Mouse (Mus musculus) forebrain, embryonic 16.5 days (tissue): Measurements from ENCODE around the gene Ankle1. TPM values are rescaled to one million over a fixed set of nuclear protein-coding genes. Genes with fewer than 3 reads are reported as not detected.

ENCODE experiments used
- ATAC-seq: fragments of 200-750 bp; cut with Nextera tagmentation; 2 replicates; pipeline ENCODE4 v1.8.0; 2017; ENCODE audit warnings: mild to moderate bottlenecking, moderate library complexity
- H3K27ac ChIP-seq: fragments of 300-500 bp; sonication (generic); 2 replicates; pipeline ENCODE4 v1.5.1; 2014; ENCODE audit warnings: low read length, control low read depth
- H3K27me3 ChIP-seq: fragments of 300-500 bp; sonication (generic); replicated peaks from 2 replicates; pipeline ENCODE4 v1.6.1; 2014; ENCODE audit warnings: low read length; ENCODE audit not compliant: control insufficient read depth, insufficient read depth
- H3K36me3 ChIP-seq: fragments of 300-500 bp; sonication (generic); 2 replicates; pipeline ENCODE4 v1.6.1; 2014; ENCODE audit not compliant: control insufficient read depth, insufficient read depth
- H3K4me1 ChIP-seq: fragments of 300-500 bp; sonication (generic); replicated peaks from 2 replicates; pipeline ENCODE4 v1.6.1; 2014; ENCODE audit warnings: low read length; ENCODE audit not compliant: control insufficient read depth, insufficient read depth
- H3K4me2 ChIP-seq: fragments of 300-500 bp; sonication (generic); 2 replicates; pipeline ENCODE4 v1.6.1; 2014; ENCODE audit warnings: mild to moderate bottlenecking, low read length, control low read depth
- H3K4me3 ChIP-seq: fragments of 300-500 bp; sonication (generic); replicated peaks from 2 replicates; pipeline ENCODE4 v1.5.1; 2014; ENCODE audit warnings: mild to moderate bottlenecking, low read length, control low read depth
- H3K9ac ChIP-seq: fragments of 300-500 bp; sonication (generic); replicated peaks from 2 replicates; pipeline ENCODE4 v1.6.1; 2014; ENCODE audit warnings: low read depth, low read length, control low read depth
- H3K9me3 ChIP-seq: fragments of 300-500 bp; sonication (generic); 2 replicates; pipeline ENCODE4 v1.6.1; 2016; ENCODE audit warnings: low read length; ENCODE audit not compliant: control insufficient read depth
- WGBS: fragments of 180-500 bp; shearing (Covaris S2); extraction: QIAGEN DNeasy Blood & Tissue Kit; methylation state at CpG from one replicate; pipeline ENCODE4 v1.1.7; 2014; 5-methylcytosine and 5-hydroxymethylcytosine counted together
- polyA plus RNA-seq: library from polyadenylated mRNA; unstranded; fragments of >200 nt; fragmentation: Nextera tagmentation; extraction: Ambion mirVana; gene quantifications from 2 replicates; pipeline ENCODE4 v1.2.1, GENCODE M21; 2015

Ankle1 gene
- polyA plus RNA-seq, 1 experiment from 2014 or later = 18.9 TPM

GRCm38 (mm10) chr8:71381421-71381970 is 24.3 kb upstream of the Ankle1 start, which contains the start of gene Nr2f6:
Gene Nr2f6, minus strand, starts transcription at chr8:71381960.
- Histone ChIP-seq H3K36me3 (0 out of 2 replicates have a peak, but pooled peaks cover 2% of the 10 kb centered on the region), H3K9me3 (no peaks in the 10 kb centered on the region), H3K27ac (peak within 1 kb of the TSS; percentile 62; the same call in 1 of the 2 replicates), H3K27me3 (peaks cover 6% of the 10 kb centered on the region; the same call in 1 of the 2 replicates), H3K4me3 (peak within 1 kb of the TSS; percentile 72), H3K4me1 (peaks cover 30% of the 10 kb centered on the region), H3K4me2 (peak within 1 kb of the TSS; percentile 95), H3K9ac (peak within 1 kb of the TSS; percentile 79)
- WGBS = under 1% methylated on average over 56 of the region's 89 CpGs
- peak; percentile 7 for ATAC-seq

- Histone ChIP-seq H3K4me2 (peak overlapping the region; percentile 95), H3K9me3 (no peaks in the 10 kb centered on the region), H3K27ac (peak overlapping the region; percentile 62; the same call in 1 of the 2 replicates), H3K9ac (peak overlapping the region; percentile 79), H3K4me1 (peaks cover 26% of the 10 kb centered on the region), H3K27me3 (peaks cover 6% of the 10 kb centered on the region; the same call in 1 of the 2 replicates), H3K36me3 (0 out of 2 replicates have a peak, but pooled peaks cover 2% of the 10 kb centered on the region), H3K4me3 (peak overlapping the region; percentile 72)
- WGBS = 3% methylated on average over 52 of the region's 80 CpGs
- ATAC-seq = peak; percentile 71
Measured at GRCm38 (mm10) chr8:71381971-71382961, 23.5 kb upstream of the Ankle1 start.

GRCm38 (mm10) chr8:71383396-71383795 is 22.4 kb upstream of the Ankle1 start:
- Histone ChIP-seq H3K9ac (no peak overlapping the region), H3K4me2 (no peak overlapping the region), H3K4me1 (peaks cover 26% of the 10 kb centered on the region), H3K9me3 (no peaks in the 10 kb centered on the region), H3K27me3 (peaks cover 6% of the 10 kb centered on the region; the same call in 1 of the 2 replicates), H3K36me3 (no peaks in the 10 kb centered on the region), H3K27ac (no peak overlapping the region), H3K4me3 (no peak overlapping the region)
- ATAC-seq = no peak
- 22% methylated on average over 12 of the region's 12 CpGs for WGBS

DNA sequence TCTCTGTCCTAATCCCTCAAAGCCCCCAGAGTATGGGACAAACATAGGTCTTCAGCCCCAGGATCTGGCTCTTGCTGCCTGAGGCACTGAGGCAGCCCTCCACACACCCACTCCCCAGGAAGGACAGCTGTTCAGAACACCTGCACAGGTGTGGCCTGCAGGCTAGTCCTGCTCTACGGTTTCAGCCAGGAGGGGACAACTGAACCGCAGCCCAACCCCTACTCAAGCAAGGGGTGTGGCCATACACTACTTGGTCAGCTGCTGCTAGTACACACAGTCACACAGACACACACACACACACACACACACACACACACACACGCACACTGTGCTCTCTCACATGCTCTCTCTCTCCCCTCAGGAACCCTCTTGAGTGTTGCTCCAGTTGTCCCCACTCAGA is 21.9 kb upstream of the Ankle1 start:
- Histone ChIP-seq H3K27ac (no peak overlapping the region), H3K36me3 (no peaks in the 10 kb centered on the region), H3K9ac (no peak overlapping the region), H3K4me2 (no peak overlapping the region), H3K27me3 (peaks cover 6% of the 10 kb centered on the region; the same call in 1 of the 2 replicates), H3K4me3 (no peak overlapping the region), H3K4me1 (peaks cover 26% of the 10 kb centered on the region), H3K9me3 (no peaks in the 10 kb centered on the region)
- 58% methylated on average over 3 of the region's 3 CpGs for WGBS
- no peak for ATAC-seq

DNA sequence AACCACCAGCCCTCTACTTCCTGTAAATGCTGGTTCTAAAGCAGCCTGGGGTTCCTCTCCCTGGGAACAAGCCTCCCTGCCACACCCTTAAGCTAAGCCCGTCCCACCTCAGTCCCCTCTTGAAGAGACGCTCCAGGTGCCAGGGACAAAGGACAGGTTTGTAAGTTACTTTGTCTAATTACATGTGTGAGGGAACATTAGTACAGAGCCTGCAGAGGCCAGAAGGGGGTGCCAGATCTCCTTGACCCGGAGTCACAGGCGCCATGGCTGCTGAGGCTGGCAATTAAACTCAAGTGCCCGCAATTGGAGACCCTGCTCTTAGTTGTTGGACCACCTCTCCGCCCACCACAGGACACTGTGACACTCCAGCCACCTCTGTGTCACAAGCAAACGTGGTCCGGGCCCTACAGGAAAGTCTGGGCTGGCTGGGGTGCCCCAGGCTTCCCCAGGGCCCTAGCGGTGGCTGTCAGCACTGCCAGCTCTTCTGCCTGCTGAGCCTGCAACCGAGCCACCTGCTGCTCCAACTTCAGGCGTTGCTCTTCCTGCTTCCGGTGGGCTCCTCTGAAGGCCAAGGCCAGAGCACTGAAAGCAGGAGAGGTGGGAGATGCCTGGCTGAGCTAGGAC is 20.5 kb upstream of the Ankle1 start:
- H3K36me3 ChIP-seq = no peaks in the 10 kb centered on the region
- H3K27ac ChIP-seq = no peak overlapping the region
- peaks cover 15% of the 10 kb centered on the region for H3K4me1 ChIP-seq
- 73% methylated on average over 12 of the region's 12 CpGs for WGBS
- no peaks in the 10 kb centered on the region for H3K9me3 ChIP-seq
- no peak overlapping the region for H3K4me2 ChIP-seq
- no peak overlapping the region for H3K4me3 ChIP-seq
- no peak overlapping the region for H3K9ac ChIP-seq
- ATAC-seq = no peak
- H3K27me3 ChIP-seq = peaks cover 6% of the 10 kb centered on the region; the same call in 1 of the 2 replicates

- H3K9me3 ChIP-seq = no peaks in the 10 kb centered on the region
- H3K27ac ChIP-seq = no peak overlapping the region
- WGBS = 74% methylated on average over 1 of the region's 1 CpGs
- no peak overlapping the region for H3K4me3 ChIP-seq
- H3K36me3 ChIP-seq = no peaks in the 10 kb centered on the region
- ATAC-seq = no peak
- no peaks in the 10 kb centered on the region for H3K27me3 ChIP-seq
- H3K4me1 ChIP-seq = no peaks in the 10 kb centered on the region
- H3K9ac ChIP-seq = no peak overlapping the region
- H3K4me2 ChIP-seq = no peak overlapping the region
Measured at GRCm38 (mm10) chr8:71388267-71388666, 17.5 kb upstream of the Ankle1 start.

- no peaks in the 10 kb centered on the region for H3K36me3 ChIP-seq
- no peaks in the 10 kb centered on the region for H3K27me3 ChIP-seq
- H3K9ac ChIP-seq = no peak overlapping the region
- H3K4me1 ChIP-seq = peaks cover 4% of the 10 kb centered on the region
- H3K4me2 ChIP-seq = no peak overlapping the region
- no peak overlapping the region for H3K27ac ChIP-seq
- WGBS = 89% methylated on average over 2 of the region's 2 CpGs
- no peak for ATAC-seq
- no peak overlapping the region for H3K4me3 ChIP-seq
- no peaks in the 10 kb centered on the region for H3K9me3 ChIP-seq
Measured at GRCm38 (mm10) chr8:71391696-71392095, 14.1 kb upstream of the Ankle1 start.

DNA sequence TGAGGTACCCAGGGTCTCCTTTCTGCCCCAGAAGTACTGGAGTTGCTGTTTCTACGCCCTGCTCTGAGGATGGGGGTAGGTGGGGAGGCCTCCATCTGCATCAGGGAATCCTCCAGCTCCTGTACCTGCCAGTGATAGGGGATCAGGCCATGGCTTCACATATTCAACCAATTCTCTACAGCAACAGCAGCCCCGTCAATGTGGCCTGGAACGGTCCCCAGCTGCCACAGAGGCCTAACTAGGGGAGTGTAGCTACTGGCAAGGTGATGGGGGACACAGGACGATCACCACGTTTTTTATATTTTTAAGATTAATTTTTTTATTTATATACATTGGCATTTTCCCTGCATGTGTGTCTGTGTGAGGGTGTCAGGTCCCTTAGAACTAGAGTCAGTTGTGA is 13.4 kb upstream of the Ankle1 start:
- H3K4me1 ChIP-seq = peaks cover 6% of the 10 kb centered on the region
- H3K27ac ChIP-seq = no peak overlapping the region
- H3K4me3 ChIP-seq = no peak overlapping the region
- no peaks in the 10 kb centered on the region for H3K9me3 ChIP-seq
- no peaks in the 10 kb centered on the region for H3K27me3 ChIP-seq
- WGBS = 79% methylated on average over 5 of the region's 5 CpGs
- ATAC-seq = no peak
- no peaks in the 10 kb centered on the region for H3K36me3 ChIP-seq
- H3K4me2 ChIP-seq = no peak overlapping the region
- no peak overlapping the region for H3K9ac ChIP-seq

DNA sequence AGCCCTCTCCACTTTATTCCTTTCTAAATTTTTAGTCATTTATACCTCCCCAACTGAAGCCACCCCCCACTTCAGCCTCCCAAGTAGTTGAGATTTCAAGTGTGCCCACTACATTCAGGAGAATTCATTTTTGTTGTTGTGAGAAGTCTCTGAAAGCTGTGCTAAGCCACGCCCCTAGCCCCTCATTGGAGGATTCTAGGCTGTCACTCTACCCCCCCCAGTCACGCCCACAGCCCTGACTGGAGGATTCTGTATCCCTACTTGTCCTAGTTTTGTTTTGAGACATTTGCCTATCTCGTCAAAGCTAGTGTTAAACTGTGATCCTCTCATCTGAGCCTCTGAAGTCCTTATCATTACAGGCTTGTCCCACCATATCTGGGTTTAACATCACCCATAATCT is 12.9 kb upstream of the Ankle1 start:
- Histone ChIP-seq H3K4me1 (peaks cover 11% of the 10 kb centered on the region), H3K9me3 (no peaks in the 10 kb centered on the region), H3K27ac (no peak overlapping the region), H3K27me3 (no peaks in the 10 kb centered on the region), H3K36me3 (no peaks in the 10 kb centered on the region), H3K9ac (no peak overlapping the region), H3K4me2 (no peak overlapping the region), H3K4me3 (no peak overlapping the region)
- no peak for ATAC-seq
- 3% methylated on average over 3 of the region's 3 CpGs for WGBS
